Mouse (Mus musculus): ENCODE measurements around the gene Olfr683.
"Not testable (repeated sequence)": the region's sequence is repeated elsewhere in the genome, so short reads cannot be mapped to it uniquely, and the experiment has no call there.

Gene Olfr683

DNA sequence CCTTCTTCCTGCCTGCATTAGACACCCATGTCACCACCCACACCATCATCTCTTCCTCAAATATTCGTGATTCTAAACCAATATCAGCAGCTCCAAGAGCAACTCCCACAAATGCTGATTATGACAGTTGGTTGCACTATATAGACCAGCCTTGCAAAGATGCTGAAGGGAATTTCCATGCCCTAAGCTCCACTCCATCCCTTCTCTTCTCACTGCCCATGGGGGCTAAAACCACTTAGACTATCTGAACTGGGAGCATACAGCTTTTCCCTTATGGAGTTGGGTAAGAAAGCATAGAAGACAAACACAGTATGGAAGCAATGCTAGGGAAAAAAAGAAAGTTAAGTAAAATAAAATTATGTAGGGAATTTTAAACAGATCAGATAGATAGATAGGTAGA lies at the start of gene Olfr683:
Olfr683 (minus strand) TSS at position 101 of the 400 bp plus-strand sequence.
- POLR2A ChIA-PET = no interaction called here
- CTCF ChIA-PET = no interaction called here

DNA sequence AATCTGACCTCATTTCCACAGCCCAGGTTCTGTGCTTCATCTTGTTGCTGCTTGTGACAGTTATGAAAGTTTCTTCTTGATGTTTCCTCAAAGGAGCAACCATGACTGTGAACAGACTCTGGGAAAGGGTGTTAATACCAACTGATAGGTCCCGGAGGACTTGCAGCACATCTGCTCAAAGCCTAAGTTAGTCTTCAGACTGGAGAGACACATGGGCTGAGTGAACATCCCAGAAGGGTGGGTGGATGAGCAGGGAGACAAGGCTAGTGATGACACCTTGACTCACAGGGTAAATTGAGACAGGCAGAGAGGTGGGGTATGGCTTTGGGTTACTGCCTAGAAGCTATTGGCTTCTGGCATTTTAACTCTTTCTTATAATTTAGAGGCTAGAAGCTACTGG lies 39.1 kb upstream of the Olfr683 start, which contains the start of gene Olfr685:
Olfr685 (minus strand) TSS at position 101 of the 400 bp plus-strand sequence.
- ChIA-PET CTCF (no interaction called here), POLR2A (no interaction called here)

DNA sequence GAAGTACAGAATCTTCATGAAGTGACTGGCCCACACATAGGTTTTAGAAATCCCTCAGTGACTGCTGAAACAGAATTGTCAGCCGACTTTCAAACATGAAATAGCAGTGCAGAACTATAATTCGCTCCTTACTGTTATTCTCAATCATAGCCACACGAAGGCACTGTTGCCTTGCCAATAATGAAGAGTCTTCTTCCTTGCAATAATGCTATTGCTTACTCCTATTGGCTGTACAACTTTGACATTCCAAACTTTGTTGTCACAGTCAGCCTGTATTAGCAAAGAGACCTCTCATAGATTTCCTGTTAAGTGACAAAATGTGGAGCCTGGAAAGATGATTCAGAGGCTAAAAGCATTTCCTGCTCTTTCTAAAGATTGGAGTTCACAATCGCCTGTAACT lies 24.0 kb upstream of the Olfr683 start:
- ChIA-PET POLR2A (interaction anchor here in 1 of 4 experiments (0.7 kb wide), 1 partner anchor 628 kb away, joined by 3 read pairs; no protein-coding TSS in a partner anchor), CTCF (interaction anchor here in 2 of 4 experiments (0.9 to 1.2 kb wide), 2 partner anchors 344 to 356 kb away, joined by 3 read pairs; no protein-coding TSS in a partner anchor)

DNA sequence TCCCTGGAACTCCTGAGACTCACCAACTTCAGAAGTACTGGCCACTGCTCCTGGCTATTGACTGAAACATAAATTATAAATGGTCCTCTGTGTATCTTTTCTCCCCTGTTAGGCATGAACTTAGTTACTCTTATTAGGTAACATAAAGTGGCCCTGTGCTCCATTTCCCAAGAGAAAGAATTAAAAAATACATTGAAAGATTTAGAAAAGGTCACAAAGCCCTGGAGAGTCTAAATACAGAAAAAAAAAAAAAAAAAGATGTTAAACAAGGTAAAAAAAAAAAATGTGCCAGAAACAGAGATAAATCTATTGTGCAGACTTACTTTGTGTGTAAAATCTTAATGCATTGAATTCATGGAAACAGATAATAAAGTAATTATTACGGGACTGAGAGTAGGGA lies 16.7 kb upstream of the Olfr683 start, which contains the start of gene Olfr684:
Olfr684 (minus strand) TSS at position 101 of the 400 bp plus-strand sequence.
- CTCF ChIA-PET = no interaction called here
- POLR2A ChIA-PET = no interaction called here

DNA sequence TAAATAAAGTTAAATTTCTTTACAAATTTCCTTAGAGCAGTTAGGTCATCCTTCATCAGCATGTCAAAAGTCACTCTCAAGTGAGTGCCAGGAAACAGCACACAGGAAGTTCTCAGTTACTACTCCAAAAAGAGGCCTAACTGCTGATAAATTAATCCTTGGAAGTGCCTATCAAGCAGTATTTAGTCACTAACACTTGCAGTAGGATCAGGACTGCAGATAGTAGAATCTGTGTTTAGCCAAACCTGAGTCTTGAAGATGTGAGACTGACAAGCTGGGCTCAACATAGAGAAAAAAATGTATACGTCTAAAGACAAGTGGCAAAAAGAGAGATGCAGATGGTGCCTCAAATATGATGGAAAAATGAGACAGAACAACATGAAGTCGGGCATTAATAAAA lies 5.5 kb downstream of the Olfr683 start:
- ChIA-PET CTCF (no interaction called here), POLR2A (no interaction called here)

DNA sequence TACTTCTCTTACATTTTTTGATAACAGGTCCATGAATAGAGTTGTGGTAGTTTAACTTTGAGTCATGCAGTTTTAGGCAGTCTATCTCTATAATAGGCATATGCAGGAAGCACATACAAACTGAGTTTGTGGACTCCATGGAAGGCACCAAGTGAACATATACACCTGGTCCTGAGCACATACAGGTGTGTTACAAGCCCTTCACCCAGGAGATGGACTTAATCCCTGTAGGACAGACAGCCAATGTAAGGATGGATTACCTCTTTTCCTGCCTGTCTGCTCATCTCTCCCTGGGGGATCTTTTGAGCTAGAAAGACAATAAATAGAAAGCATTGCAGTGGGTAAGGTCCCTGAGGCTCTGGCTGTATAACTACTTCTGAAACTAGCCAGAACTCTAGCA lies 30.3 kb downstream of the Olfr683 start, which contains the start of gene Olfr681:
Olfr681 (plus strand) TSS at position 301 of the 400 bp plus-strand sequence.
- POLR2A ChIA-PET = no interaction called here
- CTCF ChIA-PET = no interaction called here

DNA sequence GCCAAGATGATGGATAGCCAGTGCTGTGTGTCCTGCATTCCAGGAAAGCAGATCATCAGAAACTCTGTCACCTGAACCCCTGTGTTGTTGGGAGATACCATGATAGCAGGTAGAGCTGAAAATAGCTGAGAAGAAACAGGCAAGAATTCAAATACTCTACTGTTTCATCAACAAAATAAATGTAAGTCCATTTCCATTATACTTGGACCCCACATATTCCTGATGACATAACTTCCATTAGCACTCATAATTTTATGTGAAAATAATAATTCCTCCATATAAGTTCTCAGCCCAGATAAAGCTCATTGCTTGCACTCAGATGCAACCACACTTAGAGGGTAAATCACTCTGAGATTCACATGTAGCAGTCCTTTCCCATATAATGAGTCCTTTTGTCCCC lies 54.1 kb downstream of the Olfr683 start, which contains the start of gene Olfr680-ps1:
Olfr680-ps1 (minus strand) TSS at position 101 of the 400 bp plus-strand sequence.
- POLR2A ChIA-PET = not testable (repeated sequence)

More for the DNA sequence above, 54.1 kb downstream of the Olfr683 start, which contains the start of gene Olfr680-ps1:
- CTCF ChIA-PET = not testable (repeated sequence)

Data from embryonic stem cell, embryonic (primary cell).